Mouse (Mus musculus): ENCODE measurements at regions not wholly inside any gene's neighbourhood (a gene's known extent, or its start where the extent isn't known, plus 50 kb on each side); places are given as distances from the start of the nearest gene placed in this dataset.

DNA sequence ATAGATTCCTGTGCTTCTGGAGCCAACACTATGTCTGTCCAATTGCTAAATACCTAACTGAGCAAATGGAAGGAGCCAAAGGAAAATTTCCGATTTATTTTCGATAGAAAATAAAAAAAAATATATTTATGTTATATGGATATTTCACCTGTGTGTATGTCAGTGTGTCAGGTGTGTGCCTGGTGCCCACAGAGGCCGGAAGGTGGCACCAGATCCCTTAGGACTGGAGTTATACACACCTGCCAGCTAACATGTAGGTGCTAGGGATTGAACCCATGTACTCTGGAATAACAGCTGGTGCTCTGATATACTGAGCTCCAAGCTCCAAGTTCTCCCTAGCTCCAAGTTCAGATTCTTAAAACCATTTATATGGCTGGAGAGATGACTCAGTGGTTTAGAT lies 79.0 kb downstream of the Mfsd1 start:
- ATAC-seq (ENCODE audit: insufficient read depth, low FRiP score) = no peak
- Histone ChIP-seq H3K27ac (ENCODE audit: low read length) (no peak overlapping the region), H3K27me3 (ENCODE audit: control insufficient read depth, insufficient read depth, low read length) (no peaks in the 10 kb centered on the region), H3K4me1 (ENCODE audit: control insufficient read depth, insufficient read depth, low read length) (no peaks in the 10 kb centered on the region), H3K9me3 (replicated peaks; ENCODE audit: control insufficient read depth, low read length) (no peaks in the 10 kb centered on the region), H3K4me3 (replicated peaks; ENCODE audit: low read length) (no peak overlapping the region), H3K9ac (ENCODE audit: low read length) (no peak overlapping the region), H3K4me2 (ENCODE audit: low read depth, low read length) (no peak overlapping the region), H3K36me3 (ENCODE audit: control insufficient read depth, insufficient read depth, low read length) (no peaks in the 10 kb centered on the region)
- 85% methylated on average over 3 of the region's 3 CpGs for WGBS

- H3K9ac ChIP-seq (ENCODE audit: low read length) = no peak overlapping the region
- ATAC-seq (ENCODE audit: insufficient read depth, low FRiP score) = no peak
- no peaks in the 10 kb centered on the region for H3K27me3 ChIP-seq (ENCODE audit: control insufficient read depth, insufficient read depth, low read length)
- no peaks in the 10 kb centered on the region for H3K9me3 ChIP-seq (replicated peaks; ENCODE audit: control insufficient read depth, low read length)
- no peaks in the 10 kb centered on the region for H3K4me1 ChIP-seq (ENCODE audit: control insufficient read depth, insufficient read depth, low read length)
- H3K36me3 ChIP-seq (ENCODE audit: control insufficient read depth, insufficient read depth, low read length) = no peaks in the 10 kb centered on the region
- no peak overlapping the region for H3K4me3 ChIP-seq (replicated peaks; ENCODE audit: low read length)
- 16% methylated on average over 6 of the region's 6 CpGs for WGBS
- no peak overlapping the region for H3K27ac ChIP-seq (ENCODE audit: low read length)
- no peak overlapping the region for H3K4me2 ChIP-seq (ENCODE audit: low read depth, low read length)
These were observed 126.8 kb downstream of the Mfsd1 start for GRCm38 (mm10) chr3:67709322-67709721.

DNA sequence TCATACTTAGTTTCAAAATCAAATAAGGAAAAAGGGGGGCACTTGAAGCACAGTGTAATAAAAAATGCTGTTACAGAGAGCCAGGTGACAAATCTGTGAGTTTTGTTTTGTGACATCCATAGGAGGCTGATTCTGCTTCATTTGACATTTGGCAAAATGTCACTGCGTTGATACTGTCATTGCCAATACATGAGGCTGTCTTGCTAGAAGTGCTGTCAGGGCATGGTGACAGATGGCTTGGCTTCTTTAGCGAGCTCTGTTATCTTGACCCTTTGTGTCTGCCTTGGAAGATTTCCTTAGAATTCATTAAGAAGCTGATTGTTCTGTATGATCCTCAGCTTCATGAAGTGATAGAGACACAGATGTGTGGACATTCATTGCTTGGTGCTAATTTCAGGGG lies 129.2 kb downstream of the Mfsd1 start:
- Histone ChIP-seq H3K4me1 (ENCODE audit: control insufficient read depth, insufficient read depth, low read length) (no peaks in the 10 kb centered on the region), H3K27ac (ENCODE audit: low read length) (no peak overlapping the region), H3K27me3 (ENCODE audit: control insufficient read depth, insufficient read depth, low read length) (no peaks in the 10 kb centered on the region), H3K9me3 (replicated peaks; ENCODE audit: control insufficient read depth, low read length) (no peaks in the 10 kb centered on the region), H3K4me2 (ENCODE audit: low read depth, low read length) (no peak overlapping the region), H3K9ac (ENCODE audit: low read length) (no peak overlapping the region), H3K4me3 (replicated peaks; ENCODE audit: low read length) (no peak overlapping the region), H3K36me3 (ENCODE audit: control insufficient read depth, insufficient read depth, low read length) (no peaks in the 10 kb centered on the region)
- ATAC-seq (ENCODE audit: insufficient read depth, low FRiP score) = no peak
- 65% methylated on average over 2 of the region's 2 CpGs for WGBS

DNA sequence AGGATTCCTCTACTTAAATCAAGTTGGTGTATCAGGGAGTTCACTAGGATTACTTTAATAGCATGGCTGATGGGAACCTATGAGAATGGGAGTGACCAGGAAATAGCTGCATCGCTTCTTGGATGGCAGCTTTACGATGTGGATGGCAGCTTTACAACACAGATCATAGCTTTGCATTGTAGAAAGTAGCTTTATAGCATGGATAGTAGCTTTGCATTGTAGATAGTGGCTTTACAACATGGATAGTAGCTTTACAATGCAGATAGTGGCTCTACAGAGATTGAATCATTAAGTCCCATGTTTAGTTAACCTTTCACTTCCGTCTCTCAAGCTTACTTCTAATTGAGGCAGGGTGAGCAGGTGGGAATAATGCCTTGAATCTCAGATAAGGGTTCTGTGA lies 149.4 kb downstream of the Mfsd1 start:
- no peaks in the 10 kb centered on the region for H3K4me1 ChIP-seq (ENCODE audit: control insufficient read depth, insufficient read depth, low read length)
- WGBS = 75% methylated on average over 3 of the region's 3 CpGs
- no peak overlapping the region for H3K9ac ChIP-seq (ENCODE audit: low read length)
- no peaks in the 10 kb centered on the region for H3K27me3 ChIP-seq (ENCODE audit: control insufficient read depth, insufficient read depth, low read length)
- no peak overlapping the region for H3K27ac ChIP-seq (ENCODE audit: low read length)
- H3K9me3 ChIP-seq (replicated peaks; ENCODE audit: control insufficient read depth, low read length) = no peaks in the 10 kb centered on the region
- H3K4me2 ChIP-seq (ENCODE audit: low read depth, low read length) = no peak overlapping the region
- ATAC-seq (ENCODE audit: insufficient read depth, low FRiP score) = no peak
- H3K36me3 ChIP-seq (ENCODE audit: control insufficient read depth, insufficient read depth, low read length) = no peaks in the 10 kb centered on the region
- no peak overlapping the region for H3K4me3 ChIP-seq (replicated peaks; ENCODE audit: low read length)

- Histone ChIP-seq H3K4me1 (ENCODE audit: control insufficient read depth, insufficient read depth, low read length) (no peaks in the 10 kb centered on the region), H3K4me3 (replicated peaks; ENCODE audit: low read length) (no peak overlapping the region), H3K27ac (ENCODE audit: low read length) (no peak overlapping the region), H3K9me3 (replicated peaks; ENCODE audit: control insufficient read depth, low read length) (no peaks in the 10 kb centered on the region), H3K4me2 (ENCODE audit: low read depth, low read length) (no peak overlapping the region), H3K27me3 (ENCODE audit: control insufficient read depth, insufficient read depth, low read length) (no peaks in the 10 kb centered on the region), H3K36me3 (ENCODE audit: control insufficient read depth, insufficient read depth, low read length) (no peaks in the 10 kb centered on the region), H3K9ac (ENCODE audit: low read length) (no peak overlapping the region)
- WGBS = 71% methylated on average over 2 of the region's 2 CpGs
- ATAC-seq (ENCODE audit: insufficient read depth, low FRiP score) = no peak
These were observed 150.3 kb downstream of the Mfsd1 start for GRCm38 (mm10) chr3:67732858-67733257.

GRCm38 (mm10) chr3:67754256-67754655 lies 137.8 kb upstream of the Iqcj start:
- Histone ChIP-seq H3K27ac (ENCODE audit: low read length) (no peak overlapping the region), H3K9me3 (replicated peaks; ENCODE audit: control insufficient read depth, low read length) (no peaks in the 10 kb centered on the region), H3K9ac (ENCODE audit: low read length) (no peak overlapping the region), H3K4me3 (replicated peaks; ENCODE audit: low read length) (no peak overlapping the region), H3K27me3 (ENCODE audit: control insufficient read depth, insufficient read depth, low read length) (no peaks in the 10 kb centered on the region), H3K4me2 (ENCODE audit: low read depth, low read length) (no peak overlapping the region), H3K4me1 (ENCODE audit: control insufficient read depth, insufficient read depth, low read length) (no peaks in the 10 kb centered on the region), H3K36me3 (ENCODE audit: control insufficient read depth, insufficient read depth, low read length) (no peaks in the 10 kb centered on the region)
- no peak for ATAC-seq (ENCODE audit: insufficient read depth, low FRiP score)
- WGBS = 66% methylated on average over 2 of the region's 2 CpGs

DNA sequence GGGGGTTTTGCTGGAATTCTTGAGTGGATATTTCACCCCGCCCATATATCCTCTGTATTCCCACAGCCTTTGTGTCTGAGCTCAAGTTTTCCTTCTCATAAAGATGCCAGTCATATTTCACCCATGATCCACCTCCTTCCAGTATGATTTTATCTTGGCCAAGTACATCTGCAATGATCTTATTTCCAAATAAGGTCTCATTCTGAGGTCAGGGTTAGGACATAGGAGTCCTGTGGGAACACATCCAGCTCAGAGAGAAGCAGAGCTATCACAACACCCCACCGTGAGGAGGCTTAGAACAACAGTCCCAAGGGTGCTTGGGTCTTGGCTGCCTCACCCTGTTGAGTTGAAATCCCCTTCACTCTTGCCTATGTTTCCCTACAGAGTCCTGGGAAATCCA lies 123.4 kb upstream of the Iqcj start:
- 69% methylated on average over 2 of the region's 2 CpGs for WGBS
- no peaks in the 10 kb centered on the region for H3K27me3 ChIP-seq (ENCODE audit: control insufficient read depth, insufficient read depth, low read length)
- no peaks in the 10 kb centered on the region for H3K36me3 ChIP-seq (ENCODE audit: control insufficient read depth, insufficient read depth, low read length)
- H3K4me3 ChIP-seq (replicated peaks; ENCODE audit: low read length) = no peak overlapping the region
- H3K9me3 ChIP-seq (replicated peaks; ENCODE audit: control insufficient read depth, low read length) = no peaks in the 10 kb centered on the region
- H3K4me1 ChIP-seq (ENCODE audit: control insufficient read depth, insufficient read depth, low read length) = no peaks in the 10 kb centered on the region
- H3K9ac ChIP-seq (ENCODE audit: low read length) = no peak overlapping the region
- no peak overlapping the region for H3K4me2 ChIP-seq (ENCODE audit: low read depth, low read length)
- ATAC-seq (ENCODE audit: insufficient read depth, low FRiP score) = no peak
- H3K27ac ChIP-seq (ENCODE audit: low read length) = no peak overlapping the region

DNA sequence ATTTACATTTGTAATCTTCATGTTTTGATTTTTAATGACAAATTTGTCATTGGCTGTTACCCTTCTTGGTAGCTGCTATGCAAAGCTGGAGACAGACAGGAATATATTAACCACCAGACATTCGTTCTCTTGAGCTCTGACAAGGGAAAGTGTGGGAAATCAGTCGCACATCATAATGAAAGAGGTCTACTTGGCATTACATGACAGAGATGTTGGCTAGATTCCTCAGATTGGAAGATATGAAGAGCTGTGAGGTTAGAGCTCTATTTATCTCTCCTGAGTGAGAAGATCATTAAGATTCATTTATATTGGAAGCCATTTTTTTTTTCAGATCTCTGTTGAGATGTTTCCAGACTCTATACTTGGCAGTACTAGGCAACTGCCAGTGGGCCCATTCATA lies 118.6 kb upstream of the Iqcj start:
- no peak overlapping the region for H3K4me2 ChIP-seq (ENCODE audit: low read depth, low read length)
- H3K4me3 ChIP-seq (replicated peaks; ENCODE audit: low read length) = no peak overlapping the region
- ATAC-seq (ENCODE audit: insufficient read depth, low FRiP score) = no peak
- H3K9me3 ChIP-seq (replicated peaks; ENCODE audit: control insufficient read depth, low read length) = no peaks in the 10 kb centered on the region
- no peak overlapping the region for H3K27ac ChIP-seq (ENCODE audit: low read length)
- H3K27me3 ChIP-seq (ENCODE audit: control insufficient read depth, insufficient read depth, low read length) = no peaks in the 10 kb centered on the region
- H3K4me1 ChIP-seq (ENCODE audit: control insufficient read depth, insufficient read depth, low read length) = no peaks in the 10 kb centered on the region
- no peak overlapping the region for H3K9ac ChIP-seq (ENCODE audit: low read length)
- H3K36me3 ChIP-seq (ENCODE audit: control insufficient read depth, insufficient read depth, low read length) = no peaks in the 10 kb centered on the region
- WGBS = 77% methylated on average over 2 of the region's 2 CpGs

DNA sequence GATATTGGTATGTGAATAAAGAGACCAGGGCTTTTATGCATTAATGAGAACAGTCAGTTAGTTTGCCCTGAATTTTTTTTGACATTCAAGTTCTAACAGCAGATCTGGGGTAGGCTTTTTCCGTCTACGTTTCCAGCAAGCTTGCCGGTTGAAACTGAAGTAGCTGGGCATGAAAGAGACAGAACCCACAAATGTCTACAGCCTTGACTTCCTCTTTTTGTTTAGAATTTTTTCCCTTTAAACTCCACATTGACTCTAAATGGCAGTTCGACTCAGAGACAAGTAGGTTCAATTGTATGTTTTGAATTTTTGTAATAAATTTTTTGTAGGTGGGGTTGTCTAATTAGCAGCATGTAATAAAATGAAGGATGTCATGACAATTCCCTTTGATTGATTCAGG lies 109.8 kb upstream of the Iqcj start:
- H3K27me3 ChIP-seq (ENCODE audit: control insufficient read depth, insufficient read depth, low read length) = no peaks in the 10 kb centered on the region
- no peaks in the 10 kb centered on the region for H3K36me3 ChIP-seq (ENCODE audit: control insufficient read depth, insufficient read depth, low read length)
- no peaks in the 10 kb centered on the region for H3K4me1 ChIP-seq (ENCODE audit: control insufficient read depth, insufficient read depth, low read length)
- no peaks in the 10 kb centered on the region for H3K9me3 ChIP-seq (replicated peaks; ENCODE audit: control insufficient read depth, low read length)
- no peak overlapping the region for H3K4me2 ChIP-seq (ENCODE audit: low read depth, low read length)
- ATAC-seq (ENCODE audit: insufficient read depth, low FRiP score) = no peak
- no peak overlapping the region for H3K27ac ChIP-seq (ENCODE audit: low read length)
- 84% methylated on average over 4 of the region's 4 CpGs for WGBS
- no peak overlapping the region for H3K4me3 ChIP-seq (replicated peaks; ENCODE audit: low read length)
- H3K9ac ChIP-seq (ENCODE audit: low read length) = no peak overlapping the region

Data from stomach, embryonic 16.5 days (tissue).